Mouse (Mus musculus): ENCODE measurements around the gene Pdlim1.

Gene Pdlim1

GRCm38 (mm10) chr19:40284704-40285103 is 13.1 kb upstream of the Pdlim1 start:
- no peak for DNase-seq (ENCODE audit: low read depth in 1 of 2, low spot score in 2 of 2)

- no peak for DNase-seq (ENCODE audit: low read depth in 1 of 2, low spot score in 2 of 2)
Observed at GRCm38 (mm10) chr19:40283415-40283814, 11.8 kb upstream of the Pdlim1 start.

GRCm38 (mm10) chr19:40278372-40279023 is 6.9 kb upstream of the Pdlim1 start:
- no peak for DNase-seq (ENCODE audit: low read depth in 1 of 2, low spot score in 2 of 2)

- DNase-seq (ENCODE audit: low read depth in 1 of 2, low spot score in 2 of 2), result no peak
Observed at GRCm38 (mm10) chr19:40277494-40277893, 5.9 kb upstream of the Pdlim1 start.

GRCm38 (mm10) chr19:40275401-40276188 is 4.0 kb upstream of the Pdlim1 start:
- DNase-seq (ENCODE audit: low read depth in 1 of 2, low spot score in 2 of 2), result no peak

GRCm38 (mm10) chr19:40272674-40273073 is 1.0 kb upstream of the Pdlim1 start:
- no peak for DNase-seq (ENCODE audit: low read depth in 1 of 2, low spot score in 2 of 2)

GRCm38 (mm10) chr19:40270351-40271307 is 1.0 kb downstream of the Pdlim1 start:
- DNase-seq (ENCODE audit: low read depth in 1 of 2, low spot score in 2 of 2), result no peak

- no peak for DNase-seq (ENCODE audit: low read depth in 1 of 2, low spot score in 2 of 2)
Observed at GRCm38 (mm10) chr19:40269526-40269925, 2.1 kb downstream of the Pdlim1 start.

GRCm38 (mm10) chr19:40268493-40268892 is 3.1 kb downstream of the Pdlim1 start:
- DNase-seq (ENCODE audit: low read depth in 1 of 2, low spot score in 2 of 2), result no peak

GRCm38 (mm10) chr19:40267380-40267779 is 4.3 kb downstream of the Pdlim1 start:
- no peak for DNase-seq (ENCODE audit: low read depth in 1 of 2, low spot score in 2 of 2)

GRCm38 (mm10) chr19:40259485-40259884 is 12.2 kb downstream of the Pdlim1 start:
- DNase-seq (ENCODE audit: low read depth in 1 of 2, low spot score in 2 of 2), result no peak

- no peak for DNase-seq (ENCODE audit: low read depth in 1 of 2, low spot score in 2 of 2)
Observed at GRCm38 (mm10) chr19:40257396-40257795, 14.2 kb downstream of the Pdlim1 start.

- no peak for DNase-seq (ENCODE audit: low read depth in 1 of 2, low spot score in 2 of 2)
Observed at GRCm38 (mm10) chr19:40256376-40257050, 15.1 kb downstream of the Pdlim1 start.

- no peak for DNase-seq (ENCODE audit: low read depth in 1 of 2, low spot score in 2 of 2)
Observed at GRCm38 (mm10) chr19:40255561-40255960, 16.1 kb downstream of the Pdlim1 start.

GRCm38 (mm10) chr19:40254741-40255140 is 16.9 kb downstream of the Pdlim1 start:
- DNase-seq (ENCODE audit: low read depth in 1 of 2, low spot score in 2 of 2), result no peak

- no peak for DNase-seq (ENCODE audit: low read depth in 1 of 2, low spot score in 2 of 2)
Observed at GRCm38 (mm10) chr19:40253768-40254167, 17.9 kb downstream of the Pdlim1 start.

- no peak for DNase-seq (ENCODE audit: low read depth in 1 of 2, low spot score in 2 of 2)
Observed at GRCm38 (mm10) chr19:40251115-40251514, 20.5 kb downstream of the Pdlim1 start.

- DNase-seq (ENCODE audit: low read depth in 1 of 2, low spot score in 2 of 2), result no peak
Observed at GRCm38 (mm10) chr19:40249352-40249751, 22.3 kb downstream of the Pdlim1 start.

- DNase-seq (ENCODE audit: low read depth in 1 of 2, low spot score in 2 of 2), result no peak
Observed at GRCm38 (mm10) chr19:40248476-40248875, 23.2 kb downstream of the Pdlim1 start.

- DNase-seq (ENCODE audit: low read depth in 1 of 2, low spot score in 2 of 2), result no peak
Observed at GRCm38 (mm10) chr19:40247268-40247666, 24.4 kb downstream of the Pdlim1 start.

Data from monocyte, adult 2 months (primary cell).